Mouse (Mus musculus): ENCODE data around the gene Cox8c. TPM values are rescaled to one million over a fixed set of nuclear protein-coding genes. Genes with fewer than 3 reads are reported as not detected.

Gene Cox8c
- polyA plus RNA-seq (2011; ENCODE audit: insufficient read depth, insufficient read length, low read depth, missing spikeins), result not detected in 2 replicates

DNA sequence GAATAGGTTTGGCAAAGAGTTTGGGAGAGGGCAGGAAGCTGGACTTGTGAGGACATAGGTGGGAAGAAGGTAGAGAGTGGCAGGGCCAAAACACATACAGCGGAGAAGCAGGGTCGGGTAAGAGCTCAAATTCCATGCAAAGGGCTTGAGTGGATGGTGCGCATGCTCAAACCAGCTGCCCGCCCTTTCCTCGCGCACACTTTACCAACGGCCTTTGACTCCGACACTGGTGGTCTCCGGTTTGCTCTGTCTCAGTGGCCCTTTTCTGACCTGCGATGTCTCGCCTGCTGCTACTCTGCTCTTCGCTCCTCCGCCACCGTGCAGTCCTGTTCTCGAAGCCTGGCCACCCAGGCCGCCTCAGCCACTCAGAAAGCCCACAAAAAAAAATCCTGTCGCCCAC, at the start of gene Cox8c:
Gene Cox8c, plus strand, starts transcription at position 226 of the 400 bp plus-strand sequence.
- TF ChIP-seq POLR2A (IDR thresholded peaks at IDR 0.05; ENCODE audit: insufficient read depth, low read length) (no peak), CTCF (IDR thresholded peaks at IDR 0.05; ENCODE audit: low read depth, low read length) (no peak), EP300 (IDR thresholded peaks at IDR 0.05; ENCODE audit: insufficient read depth, low read depth, low read length) (no peak)
- Histone ChIP-seq H3K4me1 (ENCODE audit: control insufficient read depth, insufficient read depth, low read length) (no peaks in the 10 kb centered on the region), H3K27ac (ENCODE audit: insufficient read depth, low read length) (no peak within 1 kb of the TSS), H3K36me3 (ENCODE audit: control insufficient read depth, insufficient read depth, low read length, poor library complexity, severe bottlenecking) (no peaks in the 10 kb centered on the region), H3K9ac (ENCODE audit: low read depth, poor library complexity, severe bottlenecking) (no peak within 1 kb of the TSS), H3K4me3 (ENCODE audit: low read depth, low read length) (no peak within 1 kb of the TSS), H3K27me3 (ENCODE audit: control insufficient read depth, insufficient read depth, low read length, poor library complexity, severe bottlenecking) (no peaks in the 10 kb centered on the region; the same call in 1 of the 2 replicates), H3K9me3 (replicated peaks; ENCODE audit: control insufficient read depth, insufficient read depth, low read length, poor library complexity, severe bottlenecking) (no peaks in the 10 kb centered on the region)

DNA sequence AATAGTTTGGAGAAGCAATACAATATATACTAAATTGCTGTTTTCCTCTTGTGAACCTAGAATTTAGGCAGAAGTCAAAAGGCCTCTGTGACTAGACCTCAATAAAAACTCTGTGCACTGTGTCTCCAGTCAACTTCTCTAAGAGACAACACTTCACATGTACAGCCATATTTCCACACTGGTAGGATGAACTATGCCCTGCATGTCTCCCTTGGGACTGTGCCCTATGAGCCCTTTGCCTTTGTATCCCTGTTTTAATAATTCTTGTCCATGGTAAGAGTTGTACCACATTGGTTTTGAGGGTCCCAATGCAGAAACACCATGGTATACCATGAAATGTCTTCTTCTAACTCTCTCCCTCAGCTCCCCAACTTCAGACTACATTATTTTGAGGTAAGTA, 38.3 kb upstream of the Cox8c start:
- H3K27ac ChIP-seq (ENCODE audit: insufficient read depth, low read length), result no peak overlapping the region
- H3K36me3 ChIP-seq (ENCODE audit: control insufficient read depth, insufficient read depth, low read length, poor library complexity, severe bottlenecking), result no peaks in the 10 kb centered on the region; the same call in 1 of the 2 replicates
- no peak overlapping the region for H3K9ac ChIP-seq (ENCODE audit: low read depth, poor library complexity, severe bottlenecking)
- H3K4me3 ChIP-seq (ENCODE audit: low read depth, low read length), result no peak overlapping the region
- H3K27me3 ChIP-seq (ENCODE audit: control insufficient read depth, insufficient read depth, low read length, poor library complexity, severe bottlenecking), result no peaks in the 10 kb centered on the region
- no peaks in the 10 kb centered on the region for H3K4me1 ChIP-seq (ENCODE audit: control insufficient read depth, insufficient read depth, low read length)
- 0 out of 2 replicates have a peak, but pooled peaks cover under 1% of the 10 kb centered on the region for H3K9me3 ChIP-seq (replicated peaks; ENCODE audit: control insufficient read depth, insufficient read depth, low read length, poor library complexity, severe bottlenecking)
- TF ChIP-seq POLR2A (IDR thresholded peaks at IDR 0.05; ENCODE audit: insufficient read depth, low read length) (no peak), EP300 (IDR thresholded peaks at IDR 0.05; ENCODE audit: insufficient read depth, low read depth, low read length) (no peak), CTCF (IDR thresholded peaks at IDR 0.05; ENCODE audit: low read depth, low read length) (no peak)

DNA sequence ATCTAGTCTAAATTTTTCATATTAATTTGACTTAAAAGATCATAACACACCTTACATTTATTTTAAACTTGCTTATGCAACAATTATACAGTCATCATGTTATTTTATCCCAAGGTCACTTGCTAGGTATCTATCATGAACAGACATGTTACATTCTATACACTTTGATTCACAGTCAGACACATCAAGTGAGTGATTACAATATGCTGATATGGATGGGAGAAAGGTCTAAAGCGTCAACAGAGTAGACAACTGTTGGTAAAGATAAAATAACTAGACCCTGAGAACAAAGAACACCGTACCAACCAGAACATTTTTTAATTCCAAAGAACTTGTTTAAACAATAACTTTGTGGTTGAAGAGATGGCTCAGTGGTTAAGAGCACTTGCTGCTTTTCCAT, 29.3 kb upstream of the Cox8c start:
- no peak for TF ChIP-seq POLR2A (IDR thresholded peaks at IDR 0.05; ENCODE audit: insufficient read depth, low read length)
- no peak for TF ChIP-seq EP300 (IDR thresholded peaks at IDR 0.05; ENCODE audit: insufficient read depth, low read depth, low read length)
- TF ChIP-seq CTCF (IDR thresholded peaks at IDR 0.05; ENCODE audit: low read depth, low read length), result no peak
- no peaks in the 10 kb centered on the region for H3K27me3 ChIP-seq (ENCODE audit: control insufficient read depth, insufficient read depth, low read length, poor library complexity, severe bottlenecking)
- H3K4me3 ChIP-seq (ENCODE audit: low read depth, low read length), result no peak overlapping the region
- no peak overlapping the region for H3K9ac ChIP-seq (ENCODE audit: low read depth, poor library complexity, severe bottlenecking)
- H3K9me3 ChIP-seq (replicated peaks; ENCODE audit: control insufficient read depth, insufficient read depth, low read length, poor library complexity, severe bottlenecking), result no peaks in the 10 kb centered on the region
- no peaks in the 10 kb centered on the region for H3K4me1 ChIP-seq (ENCODE audit: control insufficient read depth, insufficient read depth, low read length)
- no peaks in the 10 kb centered on the region for H3K36me3 ChIP-seq (ENCODE audit: control insufficient read depth, insufficient read depth, low read length, poor library complexity, severe bottlenecking)
- H3K27ac ChIP-seq (ENCODE audit: insufficient read depth, low read length), result no peak overlapping the region

- Histone ChIP-seq H3K27ac (ENCODE audit: insufficient read depth, low read length) (no peak overlapping the region), H3K9ac (ENCODE audit: low read depth, poor library complexity, severe bottlenecking) (no peak overlapping the region), H3K36me3 (ENCODE audit: control insufficient read depth, insufficient read depth, low read length, poor library complexity, severe bottlenecking) (no peaks in the 10 kb centered on the region), H3K4me3 (ENCODE audit: low read depth, low read length) (no peak overlapping the region), H3K9me3 (replicated peaks; ENCODE audit: control insufficient read depth, insufficient read depth, low read length, poor library complexity, severe bottlenecking) (no peaks in the 10 kb centered on the region), H3K4me1 (ENCODE audit: control insufficient read depth, insufficient read depth, low read length) (no peaks in the 10 kb centered on the region), H3K27me3 (ENCODE audit: control insufficient read depth, insufficient read depth, low read length, poor library complexity, severe bottlenecking) (no peaks in the 10 kb centered on the region)
- no peak for TF ChIP-seq CTCF (IDR thresholded peaks at IDR 0.05; ENCODE audit: low read depth, low read length)
- no peak for TF ChIP-seq EP300 (IDR thresholded peaks at IDR 0.05; ENCODE audit: insufficient read depth, low read depth, low read length)
- TF ChIP-seq POLR2A (IDR thresholded peaks at IDR 0.05; ENCODE audit: insufficient read depth, low read length), result no peak
These were observed 28.6 kb upstream of the Cox8c start for GRCm38 (mm10) chr12:102870527-102870926.

DNA sequence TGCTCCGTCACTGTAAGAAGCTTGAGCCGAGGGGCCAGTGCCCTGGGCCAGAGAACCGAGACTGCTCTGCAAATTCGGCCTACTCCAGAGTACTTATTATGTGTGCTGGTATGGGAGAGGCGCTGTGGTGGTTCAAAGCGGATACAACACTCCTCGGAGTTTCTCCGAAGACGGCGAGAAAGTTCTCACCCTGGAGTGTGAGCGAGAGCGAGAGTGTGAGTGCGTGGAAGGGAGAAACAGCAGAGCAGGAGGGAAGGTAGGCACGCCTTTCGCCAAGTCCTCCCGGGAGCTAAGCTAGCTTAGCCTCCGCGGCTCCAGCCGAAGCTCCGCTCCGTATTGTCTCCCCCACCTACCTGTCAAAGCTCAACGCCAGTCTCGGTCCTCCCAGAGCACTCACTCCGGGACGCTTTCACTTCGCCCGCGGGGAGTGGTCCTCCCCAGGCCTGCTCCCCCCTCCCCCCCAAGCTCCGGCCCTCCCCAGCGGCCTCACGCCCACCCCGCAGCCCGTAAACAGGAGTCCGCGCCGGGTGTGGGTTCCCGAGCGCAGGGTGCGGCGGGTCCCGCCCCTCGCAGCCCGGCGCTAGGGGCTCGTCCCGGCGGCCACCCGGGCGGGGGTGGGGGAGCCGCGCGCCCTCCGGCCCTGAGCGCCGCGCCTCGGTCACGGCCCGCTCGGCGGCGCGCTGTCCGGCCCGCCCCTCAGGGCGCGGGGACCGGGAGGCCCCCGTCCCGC, 21.6 kb upstream of the Cox8c start:
- Histone ChIP-seq H3K27ac (ENCODE audit: insufficient read depth, low read length) (no peak overlapping the region), H3K4me1 (ENCODE audit: control insufficient read depth, insufficient read depth, low read length) (peaks cover 2% of the 10 kb centered on the region), H3K27me3 (ENCODE audit: control insufficient read depth, insufficient read depth, low read length, poor library complexity, severe bottlenecking) (no peaks in the 10 kb centered on the region), H3K36me3 (ENCODE audit: control insufficient read depth, insufficient read depth, low read length, poor library complexity, severe bottlenecking) (no peaks in the 10 kb centered on the region), H3K9ac (ENCODE audit: low read depth, poor library complexity, severe bottlenecking) (peak overlapping the region; percentile 94), H3K9me3 (replicated peaks; ENCODE audit: control insufficient read depth, insufficient read depth, low read length, poor library complexity, severe bottlenecking) (no peaks in the 10 kb centered on the region), H3K4me3 (ENCODE audit: low read depth, low read length) (peak overlapping the region; percentile 85)
- no peak for TF ChIP-seq CTCF (IDR thresholded peaks at IDR 0.05; ENCODE audit: low read depth, low read length)
- TF ChIP-seq EP300 (IDR thresholded peaks at IDR 0.05; ENCODE audit: insufficient read depth, low read depth, low read length), result no peak
- no peak for TF ChIP-seq POLR2A (IDR thresholded peaks at IDR 0.05; ENCODE audit: insufficient read depth, low read length)

All from ES-Bruce4 (cell line).